Mouse (Mus musculus) MEL (cell line): ENCODE data around the gene Tcl1b1. TPM values are rescaled to one million over a fixed set of nuclear protein-coding genes. Genes with fewer than 3 reads are reported as not detected.

Experiments
- polyA plus RNA-seq, 2 experiments: library from polyadenylated mRNA; stranded (reverse) in 1 of 2; unstranded in 1 of 2; fragments of >175 nt in 1 of 2; fragments of >200 nt in 1 of 2; gene quantifications; 2 replicates each; pipeline versions ENCODE4 v1.2.1 to v1.2.4; 2012; ENCODE audit warnings: low replicate concordance in 2 of 2, low read depth in 1 of 2; ENCODE audit not compliant: insufficient read length in 2 of 2, insufficient read depth in 1 of 2, missing spikeins in 1 of 2
- total RNA-seq: library from RNA; depleted of rRNA; stranded (reverse); fragments of 300-350 nt; gene quantifications from 2 replicates; pipeline ENCODE4 v1.2.3, GENCODE M21; 2012; rRNA removed

Tcl1b1 gene
- total and polyA plus RNA-seq, 3 experiments = not detected

Other genes starting within 250 kb of the Tcl1b1 start
- 4.9 and 7.9 TPM in 2 replicates for gene Syne3, start 149.9 kb upstream of the Tcl1b1 start, total RNA-seq
- 10 to 100 TPM in 1 of 2 experiments, not detected in 1; 10.7 TPM for gene Syne3, start 149.9 kb upstream of the Tcl1b1 start, polyA plus RNA-seq
- gene Glrx5, start 127.0 kb upstream of the Tcl1b1 start, total RNA-seq = 95.8 and 108 TPM in 2 replicates
- 100 to 1,000 TPM in 1 of 2 experiments, not detected in 1; 291 TPM for gene Glrx5, start 127.0 kb upstream of the Tcl1b1 start, polyA plus RNA-seq
- not detected in 2 replicates for gene Tcl1b2, start 13.7 kb upstream of the Tcl1b1 start, total RNA-seq
- not detected for gene Tcl1b2, start 13.7 kb upstream of the Tcl1b1 start, polyA plus RNA-seq
- not detected in 2 replicates for gene Tcl1b5, start 16.7 kb downstream of the Tcl1b1 start, total RNA-seq
- gene Tcl1b5, start 16.7 kb downstream of the Tcl1b1 start, polyA plus RNA-seq = not detected
- not detected in 2 replicates for gene Tcl1b3, start 31.4 kb downstream of the Tcl1b1 start, total RNA-seq
- not detected for gene Tcl1b3, start 31.4 kb downstream of the Tcl1b1 start, polyA plus RNA-seq
- not detected in 2 replicates for gene Tcl1b4, start 42.3 kb downstream of the Tcl1b1 start, total RNA-seq
- gene Tcl1b4, start 42.3 kb downstream of the Tcl1b1 start, polyA plus RNA-seq = not detected
- gene Tcl1, start 63.1 kb downstream of the Tcl1b1 start, total RNA-seq = not detected in 2 replicates
- gene Tcl1, start 63.1 kb downstream of the Tcl1b1 start, polyA plus RNA-seq = not detected
- not detected in 2 replicates for gene Tunar, start 174.2 kb downstream of the Tcl1b1 start, total RNA-seq
- not detected for gene Tunar, start 174.2 kb downstream of the Tcl1b1 start, polyA plus RNA-seq